Mouse (Mus musculus): ENCODE results near the gene Plcl2.

- TF ChIP-seq CTCF (IDR thresholded peaks at IDR 0.05; ENCODE audit: extremely low read depth, insufficient read depth, insufficient read length, insufficient replicate concordance) (no peak), POLR2A (IDR thresholded peaks at IDR 0.05; ENCODE audit: low read depth, low read length) (no peak)
Observed at GRCm38 (mm10) chr17:50678748-50679147, 169.5 kb downstream of the Plcl2 start.

All from spleen, adult 2 months (tissue).